Mouse (Mus musculus) cerebellum, adult 9-11 months (tissue): Measurements from ENCODE around the gene Nufip1.
"Not testable (repeated sequence)": the region's sequence is repeated elsewhere in the genome, so short reads cannot be mapped to it uniquely, and the experiment has no call there.

Source experiments
- DNase-seq: peaks from one replicate; pipeline ENCODE4 v3.0.0; 2022

The Nufip1 gene

GRCm38 (mm10) chr14:76145868-76146267, 35.2 kb downstream of the Nufip1 start:
- DNase-seq: no peak

DNA sequence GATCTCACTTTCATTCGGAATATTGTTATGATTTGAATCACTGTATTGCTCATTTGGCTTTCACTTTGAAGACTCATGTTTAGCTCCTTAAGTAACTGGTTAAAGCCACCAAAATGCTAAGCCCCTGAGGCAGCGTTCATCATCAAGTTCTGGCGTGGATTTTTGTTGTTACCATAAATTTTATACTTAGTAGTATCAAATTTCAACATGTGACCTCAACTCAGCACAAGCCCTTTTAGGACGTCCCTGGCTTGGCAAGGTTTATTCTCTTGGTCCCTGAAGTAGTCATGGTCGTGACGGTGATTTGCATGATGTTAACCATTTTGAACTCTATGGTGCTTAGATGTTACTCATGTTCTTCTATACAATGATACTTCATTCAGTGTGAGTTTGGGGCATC, 36.4 kb downstream of the Nufip1 start:
- no peak for DNase-seq

GRCm38 (mm10) chr14:76148294-76148693, 37.6 kb downstream of the Nufip1 start:
- DNase-seq: no peak

DNA sequence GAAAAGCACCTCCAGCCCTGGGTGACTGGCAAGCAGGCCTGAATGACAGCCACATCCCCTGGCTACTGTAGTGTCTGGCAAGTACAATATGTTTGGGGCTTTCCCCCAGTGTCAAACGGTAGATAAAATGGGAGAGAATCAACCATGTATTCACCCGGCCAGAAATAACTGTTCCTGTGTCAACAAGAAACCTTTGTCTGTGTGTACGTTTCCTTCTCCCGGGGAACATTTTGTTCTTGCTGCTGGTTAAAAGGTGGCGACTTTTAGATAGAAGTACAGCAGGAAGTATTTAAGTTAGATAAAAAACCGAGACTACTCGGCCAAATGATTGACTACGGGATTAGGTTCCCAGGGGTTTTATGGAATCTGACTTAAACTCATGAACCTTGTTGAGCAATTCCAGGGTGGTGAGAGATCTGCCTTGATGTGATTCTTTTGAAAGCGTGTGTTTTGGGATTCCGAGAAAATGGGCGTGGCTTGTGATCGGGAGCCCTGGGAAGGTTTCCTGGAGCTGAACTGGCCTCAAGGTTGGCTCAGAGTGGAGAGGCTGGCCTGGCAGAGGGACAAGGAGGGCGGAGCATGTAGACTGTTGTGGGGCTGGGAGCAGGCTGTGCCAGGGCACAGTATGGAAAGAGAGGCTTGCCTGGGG, 39.0 kb downstream of the Nufip1 start:
- DNase-seq: peak; percentile 59

- DNase-seq: peak; percentile 9
Observed at GRCm38 (mm10) chr14:76150499-76150898, 39.8 kb downstream of the Nufip1 start.

- peak; percentile 32 for DNase-seq
Observed at GRCm38 (mm10) chr14:76151011-76151410, 40.3 kb downstream of the Nufip1 start.

DNA sequence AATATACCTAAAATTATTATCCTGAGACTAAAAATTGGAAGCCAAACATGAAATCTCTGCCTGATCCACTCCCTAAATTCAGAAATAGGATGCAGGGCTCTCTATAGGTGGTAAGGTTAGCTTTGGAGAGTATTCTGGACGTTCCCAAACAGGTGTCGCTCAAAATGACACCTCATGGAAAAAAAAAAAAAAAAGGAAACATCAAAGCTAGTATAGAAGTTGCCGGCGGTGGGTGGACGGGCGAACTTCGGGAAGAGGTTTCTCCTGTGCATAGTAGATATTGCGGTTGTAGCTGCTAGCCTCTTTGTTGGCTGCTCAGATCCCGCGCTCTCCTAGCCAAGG, 41.1 kb downstream of the Nufip1 start:
- DNase-seq: no peak

DNA sequence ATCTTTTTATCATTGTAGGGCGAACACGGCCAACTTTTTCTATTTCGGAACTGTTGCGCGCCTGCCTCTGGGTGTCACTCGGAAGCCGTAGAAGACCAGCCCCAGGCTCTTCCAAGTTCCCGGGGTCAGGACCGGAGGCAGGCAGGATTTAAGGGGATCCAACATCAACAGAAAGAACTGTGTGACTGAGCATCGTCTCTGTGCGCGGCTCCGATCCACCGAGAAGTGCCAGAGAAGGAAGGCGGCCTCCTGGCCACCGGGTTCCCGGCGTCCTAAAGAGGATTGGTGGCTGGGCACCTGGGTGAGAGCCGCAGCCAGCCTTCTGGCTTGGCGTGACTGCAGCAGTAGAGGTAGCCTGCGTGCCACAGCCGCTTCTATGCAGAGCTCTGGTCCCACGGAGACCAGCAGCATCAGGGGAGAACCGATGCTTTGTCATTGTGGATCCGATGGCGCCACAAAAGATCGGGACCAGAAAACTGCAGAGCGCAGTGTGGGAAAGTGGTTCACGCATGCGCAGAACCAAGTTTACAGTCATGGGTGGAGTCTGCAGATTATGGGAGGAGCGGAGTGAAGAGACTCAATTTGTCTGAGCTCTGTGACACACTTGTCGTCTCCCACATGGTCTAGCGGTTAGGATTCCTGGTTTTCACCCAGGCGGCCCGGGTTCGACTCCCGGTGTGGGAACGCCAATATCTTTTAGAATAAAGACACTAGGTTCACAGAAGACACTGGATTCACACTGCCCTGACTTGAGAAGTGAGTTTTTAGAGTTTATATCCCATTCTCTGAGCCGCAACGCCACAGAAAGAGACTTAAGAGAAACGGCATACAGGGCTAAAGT, 41.7 kb downstream of the Nufip1 start:
- peak; percentile 95 for DNase-seq

GRCm38 (mm10) chr14:76153003-76153675, 42.4 kb downstream of the Nufip1 start:
- DNase-seq: peak; percentile 34

- DNase-seq: no peak
Observed at GRCm38 (mm10) chr14:76153828-76154227, 43.1 kb downstream of the Nufip1 start.

- DNase-seq: no peak
Observed at GRCm38 (mm10) chr14:76158192-76158785, 47.6 kb downstream of the Nufip1 start.

DNA sequence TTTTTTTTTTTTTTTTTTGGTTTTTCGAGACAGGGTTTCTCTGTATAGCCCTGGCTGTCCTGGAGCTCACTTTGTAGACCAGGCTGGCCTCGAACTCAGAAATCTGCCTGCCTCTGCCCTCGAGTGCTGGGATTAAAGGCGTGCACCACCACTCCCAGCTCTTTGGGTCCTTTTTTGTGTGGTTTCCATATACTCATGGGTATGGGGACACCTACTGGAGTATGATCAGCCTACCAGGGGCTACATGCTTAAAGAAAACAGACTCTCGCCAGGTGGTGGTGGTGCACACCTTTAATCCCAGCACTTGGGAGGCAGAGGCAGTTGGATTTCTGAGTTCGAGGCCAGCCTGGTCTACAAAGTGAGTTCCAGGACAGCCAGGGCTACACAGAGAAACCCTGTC, 49.9 kb downstream of the Nufip1 start:
- DNase-seq: not testable (repeated sequence)

GRCm38 (mm10) chr14:76164236-76164635, 53.5 kb downstream of the Nufip1 start:
- no peak for DNase-seq

DNA sequence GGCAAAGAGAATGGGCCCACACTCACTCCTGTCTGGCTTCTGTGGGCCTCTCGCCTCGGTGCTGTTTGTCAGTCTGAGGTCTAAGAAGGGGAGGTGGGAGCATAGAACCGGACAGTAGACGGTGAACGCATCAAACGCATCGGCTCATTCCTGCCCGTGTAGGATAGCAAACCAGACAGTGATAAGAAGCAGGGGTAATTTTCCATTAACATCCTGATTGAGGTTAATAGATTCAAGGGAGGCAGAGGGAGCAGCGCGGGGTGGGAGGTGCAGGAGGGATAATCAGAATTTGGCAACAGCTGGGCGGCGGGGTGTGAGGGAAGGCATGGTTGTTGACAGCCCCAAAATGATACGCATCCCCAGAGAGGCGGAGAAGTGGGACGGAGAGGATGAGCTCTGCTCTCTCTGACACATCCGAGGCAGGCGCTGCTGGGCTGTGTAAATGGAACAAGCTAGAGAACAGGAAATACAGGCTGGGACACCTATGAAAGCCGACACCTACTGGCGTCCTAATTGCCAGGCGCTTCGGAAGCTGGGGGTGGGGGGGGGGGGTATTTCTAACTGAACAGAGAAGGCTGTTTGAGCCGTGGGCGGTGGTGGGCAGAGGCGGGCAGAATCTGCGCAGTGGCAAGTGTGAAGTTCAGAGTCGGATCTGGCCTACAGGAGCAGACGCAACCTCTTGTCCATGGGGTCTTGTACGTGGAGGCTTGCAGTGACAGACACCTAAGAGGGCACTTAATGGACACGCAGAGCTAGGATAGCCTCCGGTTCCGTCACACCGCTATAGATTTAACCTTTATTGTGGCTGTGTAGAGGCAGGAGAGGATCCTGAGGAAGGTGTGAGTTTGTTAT, 54.4 kb downstream of the Nufip1 start:
- DNase-seq: no peak

DNA sequence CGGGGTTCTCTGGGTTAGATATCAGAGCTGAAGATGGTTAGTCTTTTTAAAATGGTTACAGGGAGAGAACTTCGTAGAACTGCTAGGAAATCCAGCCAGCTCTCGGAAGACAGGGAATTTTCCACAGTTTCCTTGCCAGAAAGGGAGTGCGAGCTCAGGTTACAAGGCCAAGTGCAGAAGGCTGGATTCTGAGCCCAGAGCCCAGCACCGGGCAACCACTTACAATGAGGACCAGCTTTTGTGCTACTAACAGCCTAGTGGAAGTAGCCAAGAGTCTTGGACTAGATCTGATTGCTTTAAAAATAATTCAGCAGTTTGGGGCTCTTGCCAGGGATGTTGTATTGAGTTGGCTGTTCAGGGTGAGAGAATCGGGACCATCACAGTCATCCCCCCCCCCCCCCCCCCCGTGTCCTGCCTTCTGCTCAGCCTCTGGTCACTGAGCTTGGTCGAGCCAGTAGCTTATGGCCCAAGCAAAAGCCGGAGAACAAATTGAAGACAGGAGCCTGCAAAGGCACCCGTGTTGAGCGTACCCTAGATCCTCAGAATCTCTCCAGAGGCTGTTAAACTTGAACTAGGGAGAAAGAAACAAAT, 59.3 kb downstream of the Nufip1 start:
- peak; percentile 31 for DNase-seq

GRCm38 (mm10) chr14:76171285-76171684, 60.6 kb downstream of the Nufip1 start:
- no peak for DNase-seq

GRCm38 (mm10) chr14:76174328-76174727, 63.6 kb downstream of the Nufip1 start:
- DNase-seq: no peak

- DNase-seq: no peak
Observed at GRCm38 (mm10) chr14:76175808-76176207, 65.1 kb downstream of the Nufip1 start.

DNA sequence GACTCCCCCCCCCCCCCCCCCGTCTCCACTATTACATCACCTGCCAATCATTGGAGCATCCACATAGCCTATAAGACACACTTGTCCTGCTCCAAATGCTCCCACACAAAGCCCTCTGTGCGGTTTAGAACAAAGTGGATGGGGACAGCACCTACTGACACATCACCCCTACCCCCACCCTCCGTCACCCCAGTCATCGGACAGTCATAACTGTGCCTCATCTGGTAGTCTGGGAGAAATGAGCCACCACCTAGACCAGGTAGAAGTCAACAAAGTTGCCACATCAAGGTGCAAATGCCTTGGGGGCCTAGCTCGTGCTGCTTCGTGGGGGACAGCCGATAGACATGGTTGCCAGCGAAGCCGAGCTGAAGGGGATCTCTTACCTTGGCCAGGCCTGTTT, 66.5 kb downstream of the Nufip1 start:
- no peak for DNase-seq

DNA sequence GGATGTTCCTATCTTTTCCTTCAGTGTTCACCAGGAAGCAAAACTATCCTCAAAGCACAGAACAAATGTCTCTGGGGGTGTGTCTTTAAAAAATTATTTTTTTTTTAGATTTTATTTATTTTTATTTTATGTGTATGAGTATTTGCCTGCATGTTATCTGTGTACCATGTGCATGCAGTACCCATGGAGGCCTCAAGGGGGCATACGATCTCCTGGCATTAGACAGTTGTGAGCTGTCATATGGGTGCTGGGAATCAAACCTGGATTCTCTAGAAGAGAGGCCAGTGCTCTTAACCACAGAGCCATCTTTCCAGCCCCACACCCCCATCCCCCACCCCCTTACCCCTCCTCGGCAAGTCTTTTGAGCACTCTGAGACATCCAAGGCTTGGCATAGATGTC, 67.8 kb downstream of the Nufip1 start:
- no peak for DNase-seq

DNA sequence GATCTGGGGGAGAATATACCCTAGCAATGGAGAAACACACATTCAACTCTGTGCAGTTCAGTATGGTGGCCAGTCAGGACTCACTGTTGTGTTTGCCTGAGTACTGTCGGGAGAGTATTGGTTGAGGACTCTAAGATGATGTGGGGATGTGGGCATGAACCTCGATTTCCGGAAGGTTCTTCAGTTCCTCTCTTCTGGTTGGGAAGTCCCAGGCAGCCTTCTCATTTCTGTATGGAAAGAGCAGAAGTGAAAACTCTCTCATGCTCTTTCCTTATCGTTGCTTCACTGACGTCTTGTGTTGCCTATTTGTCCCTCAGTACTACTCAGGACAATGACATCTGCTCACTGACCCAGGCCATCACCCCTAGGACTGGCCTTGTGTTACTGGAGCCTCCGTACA, 68.7 kb downstream of the Nufip1 start:
- no peak for DNase-seq

- DNase-seq: no peak
Observed at GRCm38 (mm10) chr14:76185358-76185757, 74.7 kb downstream of the Nufip1 start.
